Mouse (Mus musculus) megakaryocyte, embryonic 14.5 days (primary cell): ENCODE results near the gene Wapl.

Experiments
- FLI1 ChIP-seq: IDR thresholded peaks from 2 replicates; pipeline ENCODE4 v1.6.1; 2012; ENCODE audit warnings: low read length, inconsistent platforms, mixed read lengths
- GATA1 ChIP-seq: IDR thresholded peaks from 3 replicates; pipeline ENCODE4 v1.6.1; 2012; ENCODE audit warnings: mixed read lengths, low read length, inconsistent platforms, borderline replicate concordance

- TF ChIP-seq GATA1 (no peak), FLI1 (no peak)
Measured at GRCm38 (mm10) chr14:34759938-34760337, 86.2 kb downstream of the Wapl start.
